Mouse (Mus musculus): Measurements from ENCODE around the gene Akr1b7. TPM values are rescaled to one million over a fixed set of nuclear protein-coding genes. Genes with fewer than 3 reads are reported as not detected.
A peak's percentile ranks its signal among the peaks of the same experiment; 100 is the strongest.
"Not testable (repeated sequence)": the region's sequence is repeated elsewhere in the genome, so short reads cannot be mapped to it uniquely, and the experiment has no call there.

Akr1b7 gene
- not detected in 2 replicates for polyA plus RNA-seq (2016; fragmentation: Nextera tagmentation; extraction: Ambion mirVana)

GRCm38 (mm10) chr6:34412023-34412422 lies at the start of gene Akr1b7:
Gene Akr1b7, plus strand, starts transcription at chr6:34412334.
- no peak within 1 kb of the TSS for H3K9ac ChIP-seq
- H3K36me3 ChIP-seq: no peaks in the 10 kb centered on the region
- H3K27ac ChIP-seq: no peak within 1 kb of the TSS
- H3K4me3 ChIP-seq: no peak within 1 kb of the TSS
- H3K4me2 ChIP-seq (replicated peaks): no peak within 1 kb of the TSS
- no peaks in the 10 kb centered on the region for H3K4me1 ChIP-seq
- no peak for ATAC-seq (ENCODE audit: low FRiP score, low read depth)
- H3K27me3 ChIP-seq (replicated peaks): no peaks in the 10 kb centered on the region
- H3K9me3 ChIP-seq: no peaks in the 10 kb centered on the region
- 79% methylated on average over 6 of the region's 6 CpGs for WGBS

GRCm38 (mm10) chr6:34364217-34365136 lies 47.7 kb upstream of the Akr1b7 start:
- ATAC-seq (ENCODE audit: low FRiP score, low read depth): no peak
- Histone ChIP-seq H3K4me3 (no peak overlapping the region), H3K36me3 (no peaks in the 10 kb centered on the region), H3K9me3 (no peaks in the 10 kb centered on the region), H3K4me1 (no peaks in the 10 kb centered on the region), H3K27ac (no peak overlapping the region), H3K27me3 (replicated peaks) (no peaks in the 10 kb centered on the region), H3K9ac (no peak overlapping the region), H3K4me2 (replicated peaks) (no peak overlapping the region)
- WGBS: 87% methylated on average over 12 of the region's 12 CpGs

DNA sequence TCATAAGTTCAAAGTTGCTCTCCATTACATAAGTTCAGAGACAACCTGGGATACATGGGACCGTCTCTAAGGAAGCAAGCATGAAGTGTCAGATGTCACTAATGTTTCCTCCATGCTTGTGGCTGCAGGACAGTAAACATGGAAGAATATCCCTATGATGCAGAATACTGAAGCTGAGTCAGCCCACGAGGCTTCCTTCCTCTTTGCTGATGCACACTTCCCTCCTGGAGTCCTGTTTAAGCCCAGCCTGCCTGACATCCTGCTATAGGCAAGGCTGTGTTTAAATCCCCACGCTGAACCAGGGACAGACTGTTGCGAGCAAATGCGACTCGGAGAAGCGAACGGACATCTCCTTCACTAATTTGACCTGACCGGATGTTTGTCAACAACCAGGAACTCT lies 44.1 kb upstream of the Akr1b7 start:
- no peaks in the 10 kb centered on the region for H3K36me3 ChIP-seq
- no peak overlapping the region for H3K9ac ChIP-seq
- H3K27me3 ChIP-seq (replicated peaks): no peaks in the 10 kb centered on the region
- H3K9me3 ChIP-seq: no peaks in the 10 kb centered on the region
- WGBS: 89% methylated on average over 9 of the region's 9 CpGs
- no peak overlapping the region for H3K27ac ChIP-seq
- no peak overlapping the region for H3K4me2 ChIP-seq (replicated peaks)
- no peak for ATAC-seq (ENCODE audit: low FRiP score, low read depth)
- no peak overlapping the region for H3K4me3 ChIP-seq
- H3K4me1 ChIP-seq: no peaks in the 10 kb centered on the region

- WGBS: 79% methylated on average over 8 of the region's 8 CpGs
- H3K4me3 ChIP-seq: no peak overlapping the region
- H3K4me2 ChIP-seq (replicated peaks): no peak overlapping the region
- no peak overlapping the region for H3K27ac ChIP-seq
- H3K36me3 ChIP-seq: no peaks in the 10 kb centered on the region
- H3K9ac ChIP-seq: no peak overlapping the region
- no peaks in the 10 kb centered on the region for H3K4me1 ChIP-seq
- H3K27me3 ChIP-seq (replicated peaks): no peaks in the 10 kb centered on the region
- no peak for ATAC-seq (ENCODE audit: low FRiP score, low read depth)
- H3K9me3 ChIP-seq: no peaks in the 10 kb centered on the region
Observed at GRCm38 (mm10) chr6:34370081-34370480, 42.1 kb upstream of the Akr1b7 start.

- Histone ChIP-seq H3K27ac (no peak overlapping the region), H3K4me3 (no peak overlapping the region), H3K9me3 (no peaks in the 10 kb centered on the region), H3K9ac (no peak overlapping the region), H3K27me3 (replicated peaks) (no peaks in the 10 kb centered on the region), H3K4me2 (replicated peaks) (peak overlapping the region; percentile 43), H3K36me3 (no peaks in the 10 kb centered on the region), H3K4me1 (no peaks in the 10 kb centered on the region)
- 26% methylated on average over 18 of the region's 18 CpGs for whole genome bisulfite sequencing
- no peak for ATAC-seq (ENCODE audit: low FRiP score, low read depth)
Observed at GRCm38 (mm10) chr6:34371700-34372351, 40.3 kb upstream of the Akr1b7 start.

DNA sequence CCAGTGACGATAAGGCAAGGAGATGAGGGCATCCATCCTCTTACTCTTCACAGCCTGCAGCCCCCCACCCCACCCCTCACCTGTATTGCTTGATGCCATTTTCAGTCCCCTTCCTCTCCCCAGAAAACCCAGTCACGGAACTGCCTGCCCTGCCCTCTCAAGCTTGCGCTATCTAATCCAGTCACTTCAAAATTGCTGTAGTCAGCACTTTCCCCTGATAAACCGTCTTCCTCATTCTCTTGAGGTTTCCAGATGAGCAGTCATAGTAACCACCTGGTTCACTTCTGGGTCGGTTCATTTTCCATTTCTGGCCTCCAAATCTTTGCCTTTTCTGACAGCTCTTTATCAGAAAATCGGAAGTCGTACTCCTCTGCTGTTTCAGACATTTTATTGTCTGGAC lies 38.3 kb upstream of the Akr1b7 start:
- Histone ChIP-seq H3K4me2 (replicated peaks) (no peak overlapping the region), H3K9me3 (no peaks in the 10 kb centered on the region)
- no peak for ATAC-seq (ENCODE audit: low FRiP score, low read depth)

DNA sequence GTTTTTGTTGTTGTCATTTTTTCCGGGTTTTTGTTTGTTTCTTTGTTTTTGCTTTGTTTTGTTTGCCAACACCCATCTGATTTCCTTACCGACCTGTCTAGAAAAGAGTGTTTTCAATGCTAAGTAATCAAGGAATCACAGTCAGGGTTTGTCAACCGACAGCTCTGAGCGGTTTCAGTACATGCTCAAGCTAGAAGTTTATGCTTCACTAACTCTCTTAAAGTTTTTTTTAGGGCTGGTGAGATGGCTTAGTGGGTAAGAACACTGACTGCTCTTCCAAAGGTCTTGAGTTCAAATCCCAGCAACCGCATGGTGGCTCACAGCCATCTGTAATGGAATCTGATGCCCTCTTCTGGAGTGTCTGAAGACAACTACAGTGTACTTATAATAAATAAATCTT lies 36.2 kb upstream of the Akr1b7 start:
- H3K4me1 ChIP-seq; H3K4me3 ChIP-seq; H3K9ac ChIP-seq; H3K27ac ChIP-seq; H3K36me3 ChIP-seq; ATAC-seq (ENCODE audit: low FRiP score, low read depth); H3K27me3 ChIP-seq (replicated peaks); H3K9me3 ChIP-seq; H3K4me2 ChIP-seq (replicated peaks): not testable (repeated sequence)
- 88% methylated on average over 5 of the region's 5 CpGs for WGBS

More for the DNA sequence above, 38.3 kb upstream of the Akr1b7 start:
- H3K4me3 ChIP-seq: no peak overlapping the region
- 80% methylated on average over 7 of the region's 7 CpGs for WGBS
- no peak overlapping the region for H3K9ac ChIP-seq
- no peaks in the 10 kb centered on the region for H3K36me3 ChIP-seq
- H3K27me3 ChIP-seq (replicated peaks): no peaks in the 10 kb centered on the region
- H3K4me1 ChIP-seq: no peaks in the 10 kb centered on the region
- H3K27ac ChIP-seq: no peak overlapping the region

DNA sequence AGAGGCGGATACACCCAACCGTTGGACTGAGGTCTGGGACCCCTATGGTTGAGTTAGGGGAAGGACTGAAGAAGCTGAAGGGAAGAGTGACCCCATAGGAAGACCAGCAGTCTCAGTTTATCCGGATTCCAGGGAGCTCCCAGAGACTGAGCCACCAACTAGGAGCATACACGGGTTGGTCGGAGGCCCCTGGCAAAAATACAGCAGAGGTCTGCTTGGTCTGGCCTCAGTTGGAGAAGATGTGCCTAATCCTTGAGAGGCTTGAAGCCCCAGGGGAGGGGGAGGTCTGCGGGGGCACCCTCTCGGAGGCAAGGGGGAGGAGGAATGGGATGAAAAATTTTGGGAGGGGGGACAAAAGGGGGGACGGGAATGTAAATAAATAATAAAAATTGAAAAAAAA lies 28.7 kb upstream of the Akr1b7 start:
- H3K4me2 ChIP-seq (replicated peaks): peak overlapping the region; percentile 77; the same call in 1 of the 2 replicates
- no peak for ATAC-seq (ENCODE audit: low FRiP score, low read depth)

DNA sequence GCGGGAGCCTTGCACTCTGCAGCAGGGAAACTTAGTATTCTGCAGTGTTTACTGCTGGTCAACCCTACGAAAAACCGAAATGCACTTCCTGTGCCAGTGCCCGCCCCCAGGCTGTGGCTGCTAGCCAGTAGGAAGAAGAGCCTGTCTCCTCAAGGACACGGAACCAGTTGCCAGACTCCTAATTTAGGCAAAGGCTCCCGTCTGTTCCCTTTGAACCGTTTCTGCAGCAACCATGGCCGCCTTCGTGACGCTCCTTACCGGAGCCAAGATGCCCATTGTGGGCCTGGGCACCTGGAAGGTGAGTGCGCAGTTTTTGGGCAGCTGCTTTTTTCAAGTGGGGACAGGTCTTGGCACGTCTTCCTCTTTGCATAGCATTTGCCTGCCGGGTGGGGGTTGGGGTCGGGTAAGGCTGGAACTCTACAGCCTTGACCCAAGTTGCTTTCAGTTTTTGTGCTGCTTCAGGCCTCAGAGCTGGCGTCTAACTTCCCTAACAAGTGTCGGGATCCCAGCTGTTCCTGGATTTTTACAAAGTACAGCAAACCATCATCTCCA lies 27.9 kb upstream of the Akr1b7 start, which contains the start of gene Akr1b10:
Akr1b10 (plus strand) TSS at position 109 of the 552 bp plus-strand sequence.
- Histone ChIP-seq H3K27ac (no peak within 1 kb of the TSS), H3K9ac (peak within 1 kb of the TSS; percentile 48; the same call in 1 of the 2 replicates), H3K9me3 (no peaks in the 10 kb centered on the region), H3K4me1 (no peaks in the 10 kb centered on the region; the same call in 1 of the 2 replicates), H3K36me3 (no peaks in the 10 kb centered on the region), H3K27me3 (replicated peaks) (no peaks in the 10 kb centered on the region), H3K4me2 (replicated peaks) (peak within 1 kb of the TSS; percentile 77), H3K4me3 (peak within 1 kb of the TSS; percentile 43)
- 2% methylated on average over 17 of the region's 17 CpGs for WGBS
- ATAC-seq (ENCODE audit: low FRiP score, low read depth): peak; percentile 68

More for the DNA sequence above, 28.7 kb upstream of the Akr1b7 start:
- Histone ChIP-seq H3K9ac (no peak overlapping the region), H3K27me3 (replicated peaks) (no peaks in the 10 kb centered on the region), H3K4me3 (no peak overlapping the region), H3K4me1 (no peaks in the 10 kb centered on the region; the same call in 1 of the 2 replicates), H3K9me3 (no peaks in the 10 kb centered on the region), H3K36me3 (no peaks in the 10 kb centered on the region), H3K27ac (no peak overlapping the region)
- WGBS: 51% methylated on average over 8 of the region's 8 CpGs

DNA sequence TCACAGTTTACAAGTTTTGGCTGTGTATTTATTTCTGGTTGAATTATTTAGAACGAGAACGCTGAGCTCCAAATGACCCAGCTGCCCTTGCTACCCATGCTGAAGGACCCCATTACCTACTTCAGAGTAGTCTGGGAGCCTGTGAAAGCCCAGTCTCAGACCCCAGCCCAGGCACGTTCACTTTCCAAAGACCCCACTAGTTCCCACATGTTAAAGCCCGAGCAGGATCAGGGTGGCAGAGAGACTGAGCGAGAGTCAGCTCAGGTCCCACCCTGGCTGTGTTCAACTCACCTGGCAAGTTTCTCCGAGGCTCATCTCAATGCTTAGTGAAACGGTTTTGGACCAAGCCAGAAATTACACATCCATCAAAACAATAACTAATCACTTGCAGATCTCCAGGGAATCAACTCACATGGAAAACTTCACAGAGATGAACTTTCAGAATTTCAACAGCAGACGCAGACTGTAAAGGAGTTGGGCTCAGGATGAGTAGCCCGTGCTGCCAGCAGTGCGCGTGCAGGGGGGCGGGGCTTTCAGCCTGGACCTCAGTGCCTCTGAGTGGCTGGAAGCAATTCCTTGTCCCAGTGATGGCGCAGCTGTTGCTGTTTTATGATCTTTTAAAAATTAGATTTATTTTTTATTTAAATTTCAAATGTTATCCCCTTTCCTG lies 27.3 kb upstream of the Akr1b7 start:
- Histone ChIP-seq H3K27ac (no peak overlapping the region), H3K4me2 (replicated peaks) (peak overlapping the region; percentile 77), H3K4me3 (peak overlapping the region; percentile 43), H3K9ac (0 out of 2 replicates have a peak overlapping the region, but pooled peaks have one; percentile 48), H3K27me3 (replicated peaks) (no peaks in the 10 kb centered on the region), H3K4me1 (no peaks in the 10 kb centered on the region; the same call in 1 of the 2 replicates), H3K36me3 (no peaks in the 10 kb centered on the region), H3K9me3 (no peaks in the 10 kb centered on the region)
- ATAC-seq (ENCODE audit: low FRiP score, low read depth): 0 out of 2 replicates have a peak, but pooled peaks have one; percentile 56
- 4% methylated on average over 13 of the region's 13 CpGs for WGBS

GRCm38 (mm10) chr6:34388420-34389156 lies 23.5 kb upstream of the Akr1b7 start:
- H3K4me2 ChIP-seq (replicated peaks): no peak overlapping the region
- H3K9me3 ChIP-seq: no peaks in the 10 kb centered on the region
- H3K36me3 ChIP-seq: no peaks in the 10 kb centered on the region
- H3K9ac ChIP-seq: no peak overlapping the region
- H3K4me3 ChIP-seq: no peak overlapping the region
- H3K4me1 ChIP-seq: no peaks in the 10 kb centered on the region; the same call in 1 of the 2 replicates
- H3K27ac ChIP-seq: no peak overlapping the region
- WGBS: 96% methylated on average over 4 of the region's 4 CpGs
- H3K27me3 ChIP-seq (replicated peaks): no peaks in the 10 kb centered on the region
- no peak for ATAC-seq (ENCODE audit: low FRiP score, low read depth)
